In the genomic region with DNA sequence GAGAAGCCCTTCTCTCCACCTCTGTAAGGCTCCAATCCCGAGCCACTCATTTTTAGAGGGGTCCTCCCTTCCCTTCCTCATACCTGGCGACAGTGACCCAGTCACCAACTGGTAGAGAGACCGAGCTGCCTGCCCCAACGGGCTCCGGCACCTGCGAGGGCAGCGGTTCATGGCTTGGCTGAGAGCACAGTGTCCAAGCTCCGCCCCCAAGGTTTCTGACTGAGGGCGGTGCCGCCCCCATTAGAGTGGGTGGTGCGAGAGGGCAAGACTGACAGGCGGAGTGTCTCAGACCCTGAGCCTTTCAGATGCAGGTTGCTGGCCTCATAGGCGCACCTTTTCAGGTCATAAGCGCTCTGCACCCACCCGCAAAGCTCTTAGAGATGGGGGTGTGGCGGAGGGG, we compare ENCODE assay signal across 8 mouse cellular contexts. TPM values are rescaled to one million over a fixed set of nuclear protein-coding genes. Genes with fewer than 3 reads are reported as not detected.
DNase-seq lines count a peak whose midpoint lies in the region; ATAC-seq and TF ChIP-seq lines count a peak whose summit lies in the region.

No protein-coding gene starts in this region.

- H3K4me3 ChIP-seq in limb, embryonic 11.5 days (ENCODE audit: low read depth, low read length) = 0 out of 2 replicates have a peak overlapping the region, but pooled peaks have one; percentile 3
- peak overlapping the region; percentile 50 for H3K4me3 ChIP-seq in midbrain, embryonic 10.5 days
- peak overlapping the region; percentile 12; the same call in 1 of the 2 replicates for H3K4me3 ChIP-seq in stomach, postnatal 0 days (ENCODE audit: low read depth, low read length)

- TF ChIP-seq EP300 in stomach, postnatal 0 days (optimal IDR thresholded peaks at IDR 0.05) = no peak

- no peak overlapping the region for H3K27ac ChIP-seq in limb, embryonic 11.5 days (replicated peaks; ENCODE audit: low read depth, low read length)
- H3K27ac ChIP-seq in midbrain, embryonic 10.5 days (replicated peaks) = no peak overlapping the region
- no peak overlapping the region for H3K27ac ChIP-seq in stomach, postnatal 0 days (replicated peaks)

- H3K36me3 ChIP-seq in limb, embryonic 11.5 days (ENCODE audit: control insufficient read depth, insufficient read depth, low read length) = peaks cover 2% of the 10 kb centered on the region; the same call in 1 of the 2 replicates
- no peaks in the 10 kb centered on the region for H3K36me3 ChIP-seq in midbrain, embryonic 10.5 days
- H3K36me3 ChIP-seq in stomach, postnatal 0 days (ENCODE audit: control insufficient read depth, insufficient read depth, low read length) = no peaks in the 10 kb centered on the region

- ATAC-seq in limb, embryonic 11.5 days (ENCODE audit: insufficient number of reproducible peaks, low FRiP score, low TSS enrichment, low read depth) = no peak
- ATAC-seq in stomach, postnatal 0 days (ENCODE audit: low FRiP score, low TSS enrichment) = peak; percentile 21; the same call in 1 of the 2 replicates

- peak; percentile 58 for DNase-seq in urinary bladder, postnatal 14 days (ENCODE audit: low spot score)
- no peak for DNase-seq in urinary bladder, adult 2 months (ENCODE audit: low spot score)
- peak; percentile 77 for DNase-seq in embryo, embryonic 10 days (ENCODE audit: low spot score)
- DNase-seq in heart, postnatal 4 days = peak; percentile 52
- DNase-seq in limb, embryonic 11.5 days (ENCODE audit: low spot score) = peak; percentile 51
- DNase-seq in midbrain, embryonic 10.5 days (ENCODE audit: low spot score) = peak; percentile 55
- peak; percentile 63 for DNase-seq in stomach, postnatal 0 days (ENCODE audit: low spot score)
- DNase-seq in layer of hippocampus, postnatal 14 days (ENCODE audit: low spot score in 2 of 2) = no peak

- 1% methylated on average over 16 of the region's 16 CpGs for WGBS in limb, embryonic 11.5 days
- WGBS in midbrain, embryonic 10.5 days = 3% methylated on average over 16 of the region's 16 CpGs
- WGBS in stomach, postnatal 0 days = 2% methylated on average over 16 of the region's 16 CpGs

- H3K9me3 ChIP-seq in limb, embryonic 11.5 days (ENCODE audit: control insufficient read depth, low read length) = no peaks in the 10 kb centered on the region
- no peaks in the 10 kb centered on the region for H3K9me3 ChIP-seq in midbrain, embryonic 10.5 days (replicated peaks)
- no peaks in the 10 kb centered on the region for H3K9me3 ChIP-seq in stomach, postnatal 0 days (ENCODE audit: control insufficient read depth, low read length)

- H3K9ac ChIP-seq in limb, embryonic 11.5 days (ENCODE audit: low read length) = no peak overlapping the region
- H3K9ac ChIP-seq in stomach, postnatal 0 days (ENCODE audit: low read length) = no peak overlapping the region

- peak overlapping the region; percentile 35 for H3K4me2 ChIP-seq in limb, embryonic 11.5 days (ENCODE audit: low read depth, severe bottlenecking)
- peak overlapping the region; percentile 53 for H3K4me2 ChIP-seq in stomach, postnatal 0 days (replicated peaks; ENCODE audit: low read depth)

- TF ChIP-seq CTCF in stomach, postnatal 0 days (IDR thresholded peaks at IDR 0.05; ENCODE audit: low read depth) = no peak

- peaks cover 28% of the 10 kb centered on the region for H3K4me1 ChIP-seq in limb, embryonic 11.5 days (ENCODE audit: control insufficient read depth, insufficient read depth, low read length)
- H3K4me1 ChIP-seq in midbrain, embryonic 10.5 days = peaks cover 45% of the 10 kb centered on the region
- H3K4me1 ChIP-seq in stomach, postnatal 0 days (replicated peaks; ENCODE audit: control insufficient read depth, insufficient read depth) = peaks cover 7% of the 10 kb centered on the region; the same call in 1 of the 2 replicates

- H3K27me3 ChIP-seq in limb, embryonic 11.5 days (ENCODE audit: control insufficient read depth, insufficient read depth, low read length) = peaks cover 3% of the 10 kb centered on the region
- peaks cover 59% of the 10 kb centered on the region for H3K27me3 ChIP-seq in midbrain, embryonic 10.5 days (ENCODE audit: low read depth, poor library complexity, severe bottlenecking)
- no peaks in the 10 kb centered on the region for H3K27me3 ChIP-seq in stomach, postnatal 0 days (ENCODE audit: control insufficient read depth, insufficient read depth, low read length)

RNA-seq across cellular contexts. Expression of a gene that starts 3.7 kb away (rescaled TPM):
- 0.40 and 0.55 TPM in 2 replicates for polyA plus RNA-seq in urinary bladder, adult 2 months (2012; rRNA removed)
- total RNA-seq in heart, postnatal 4 days (2021) = 10 to 100 TPM; 69.8 to 85.1 TPM
- 0.28 and 0.67 TPM in 2 replicates for polyA plus RNA-seq in limb, embryonic 11.5 days (2014; fragmentation: Nextera tagmentation; extraction: Ambion mirVana)
- 0.53 and 0.89 TPM in 2 replicates for polyA plus RNA-seq in midbrain, embryonic 10.5 days (2016; fragmentation: Nextera tagmentation; extraction: Ambion mirVana)
- polyA plus RNA-seq in stomach, postnatal 0 days (2015; fragmentation: Nextera tagmentation; extraction: Ambion mirVana) = 2.1 and 2.2 TPM in 2 replicates
- 100 to 1,000 TPM; 193 to 195 TPM for total RNA-seq in layer of hippocampus, postnatal 14 days (2021)

RNA-seq across cellular contexts. Expression of a gene that starts 28.5 kb away (rescaled TPM):
- 74.9 and 76.7 TPM in 2 replicates for polyA plus RNA-seq in urinary bladder, adult 2 months (2012; rRNA removed)
- 10 to 100 TPM; 82.8 to 89.2 TPM for total RNA-seq in heart, postnatal 4 days (2021)
- 65.5 and 75.1 TPM in 2 replicates for polyA plus RNA-seq in limb, embryonic 11.5 days (2014; fragmentation: Nextera tagmentation; extraction: Ambion mirVana)
- 60.8 and 67.5 TPM in 2 replicates for polyA plus RNA-seq in midbrain, embryonic 10.5 days (2016; fragmentation: Nextera tagmentation; extraction: Ambion mirVana)
- 16.5 and 19.0 TPM in 2 replicates for polyA plus RNA-seq in stomach, postnatal 0 days (2015; fragmentation: Nextera tagmentation; extraction: Ambion mirVana)
- total RNA-seq in layer of hippocampus, postnatal 14 days (2021) = 100 to 1,000 TPM; 133 to 136 TPM

Comparison
In these comparisons a context has a peak if more than half of its experiments do, and no peak if none do; other contexts are left out.
1. DNase-seq: peak in urinary bladder, postnatal 14 days (single experiment), embryo, embryonic 10 days (single experiment), heart, postnatal 4 days (single experiment), limb, embryonic 11.5 days (single experiment), midbrain, embryonic 10.5 days (single experiment) and stomach, postnatal 0 days (single experiment); none in urinary bladder, adult 2 months (single experiment) and layer of hippocampus, postnatal 14 days (0 of 2).
2. Peak in every context shown above with its lines, with median percentiles within 50 percentile points of each other: H3K4me3 ChIP-seq.